Mouse (Mus musculus): ENCODE results near the gene Snx5. TPM values are rescaled to one million over a fixed set of nuclear protein-coding genes. Genes with fewer than 3 reads are reported as not detected.

Gene Snx5
- total RNA-seq, 4 experiments from 2014 or later = 92.5 to 112 (median 101) TPM

DNA sequence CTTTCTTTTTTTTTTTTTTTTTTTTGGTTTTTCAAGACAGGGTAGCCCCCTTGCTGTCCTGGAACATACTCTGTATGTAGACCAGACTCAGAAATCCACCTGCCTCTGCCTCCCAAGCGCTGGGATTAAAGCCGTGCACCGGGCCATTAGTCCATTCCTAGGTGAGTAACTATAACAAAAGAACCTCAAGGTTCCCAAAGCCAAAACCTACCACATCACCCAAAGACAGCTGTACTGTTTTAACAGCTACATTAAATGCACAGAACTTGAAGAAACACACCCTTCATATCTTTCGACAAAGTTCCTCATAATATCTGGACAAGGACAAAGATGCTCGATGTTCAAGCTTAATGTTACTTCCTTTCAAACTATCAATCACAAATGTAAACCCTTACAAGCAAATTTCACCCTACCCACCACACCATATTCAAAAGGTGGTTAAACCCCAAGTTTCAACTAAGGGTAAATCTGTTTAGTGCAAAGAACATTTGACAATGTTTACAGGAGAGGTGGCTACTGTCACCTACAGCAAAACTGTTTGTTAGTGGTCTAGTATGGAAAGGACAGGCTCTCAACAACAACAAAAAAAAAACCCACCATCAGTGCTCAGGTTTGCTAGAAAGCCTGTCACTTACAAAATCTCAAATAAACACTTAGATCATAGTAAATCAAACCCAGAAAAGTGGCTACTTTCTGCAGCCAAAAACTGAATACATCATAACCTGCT is 3.5 kb downstream of the Snx5 start:
- no peak for DNase-seq

- DNase-seq = no peak
Measured at GRCm38 (mm10) chr2:144265916-144266683, 4.6 kb downstream of the Snx5 start.

DNA sequence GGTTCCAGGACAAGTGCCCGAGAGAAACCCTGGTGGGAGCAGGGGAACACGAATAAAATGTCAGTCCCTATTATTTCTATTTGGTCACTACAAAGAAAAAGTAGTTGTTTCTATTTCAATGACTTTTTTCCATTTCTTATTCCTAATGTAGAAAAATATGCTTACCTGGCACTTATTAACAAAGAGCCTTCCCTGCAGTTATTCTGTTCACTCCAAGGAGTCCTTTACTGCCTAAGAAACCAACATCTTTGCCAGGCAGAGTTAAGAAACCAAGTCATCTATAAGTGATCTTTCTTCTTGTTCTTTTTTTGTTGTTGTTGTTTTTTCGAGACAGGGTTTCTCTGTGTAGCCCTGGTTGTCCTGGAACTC is 5.6 kb downstream of the Snx5 start:
- no peak for DNase-seq

DNA sequence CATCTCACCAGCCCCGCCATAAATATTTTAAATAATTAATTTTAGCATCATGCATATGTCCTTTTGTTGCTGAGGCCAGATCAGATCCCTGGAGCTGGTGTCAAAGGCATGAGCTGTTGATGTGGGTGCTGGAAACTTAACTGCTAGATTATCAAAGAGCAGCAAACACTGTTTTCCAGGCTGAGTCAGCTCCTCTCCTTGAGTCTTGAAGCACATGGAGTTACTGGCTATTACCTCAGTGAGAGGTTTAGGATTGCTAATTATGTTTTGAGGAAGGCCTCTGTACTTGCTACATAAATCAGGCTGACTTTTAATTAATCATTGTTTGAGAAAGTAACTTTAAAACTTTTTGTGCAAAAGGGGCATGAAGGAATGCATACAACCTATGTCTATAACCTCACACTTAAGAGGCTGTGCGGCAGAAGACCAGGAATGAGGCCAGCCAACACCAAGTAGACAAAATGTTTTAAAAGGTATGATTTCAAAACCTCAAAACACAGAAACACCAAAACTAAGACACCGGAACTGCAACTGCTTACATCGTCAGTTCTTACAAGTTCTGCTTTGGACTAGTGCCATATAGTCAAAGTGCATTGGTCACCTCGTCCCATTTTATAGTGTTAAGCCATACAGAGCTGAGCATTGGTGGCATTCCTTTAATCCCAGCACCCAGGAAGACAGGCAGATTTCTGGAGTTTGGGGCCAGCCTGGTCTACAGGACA is 6.1 kb downstream of the Snx5 start:
- DNase-seq = no peak

- no peak for DNase-seq
Measured at GRCm38 (mm10) chr2:144262837-144263236, 7.9 kb downstream of the Snx5 start.

DNA sequence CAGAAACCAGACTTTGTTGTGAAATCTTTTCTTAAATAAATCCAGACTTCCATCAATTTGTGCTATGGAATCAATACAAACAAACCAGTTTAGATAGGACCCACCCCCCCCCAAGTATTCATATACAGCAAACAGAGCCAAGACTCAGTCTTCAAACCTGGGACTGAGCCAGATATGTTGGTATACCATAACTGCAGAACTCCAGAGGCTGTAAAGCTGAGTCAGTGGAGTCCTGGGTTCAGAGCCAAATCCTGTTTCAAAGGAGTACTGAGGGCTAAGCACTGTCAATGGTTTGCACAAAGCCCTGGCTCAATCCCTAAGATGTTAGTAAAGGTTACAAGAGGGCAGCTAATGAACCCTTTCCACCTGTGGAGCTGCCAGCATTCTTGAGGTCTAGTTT is 20.6 kb downstream of the Snx5 start:
- no peak for DNase-seq

DNA sequence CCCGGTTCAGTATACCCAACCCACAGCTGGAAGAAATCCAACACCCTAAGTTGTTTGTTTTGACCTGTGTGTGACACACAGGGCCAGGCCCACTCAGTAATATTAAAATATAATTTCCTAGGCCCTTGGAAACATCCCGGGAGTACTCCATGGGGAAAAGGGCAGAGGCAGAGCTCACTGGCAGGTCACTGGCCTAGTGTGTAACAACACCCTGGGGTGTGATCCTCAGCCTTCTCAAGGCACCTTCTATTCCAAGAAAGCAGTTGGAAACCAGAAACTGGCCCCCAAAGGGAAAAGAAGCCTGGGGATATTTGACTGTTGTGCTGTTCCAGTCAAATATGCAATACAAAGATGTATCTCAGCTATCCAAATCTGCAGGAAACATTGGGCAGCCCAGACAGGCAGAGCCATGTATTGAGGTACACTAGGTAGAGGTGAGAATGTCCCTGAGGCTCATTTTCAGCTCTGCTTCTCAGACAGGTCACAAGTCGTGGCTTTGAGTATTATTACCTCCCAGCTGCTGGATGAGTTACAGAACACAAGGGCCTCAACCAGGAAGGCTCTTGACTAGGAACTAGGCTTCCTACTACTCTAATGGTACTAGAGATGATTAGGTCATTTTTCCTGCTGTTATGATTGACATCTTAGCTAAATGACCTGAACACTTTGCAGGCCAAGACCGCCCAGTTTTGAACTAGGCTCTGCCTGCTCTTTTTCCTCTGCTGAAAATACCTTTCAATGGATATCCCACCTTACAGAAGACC is 21.9 kb downstream of the Snx5 start:
- DNase-seq = no peak

DNA sequence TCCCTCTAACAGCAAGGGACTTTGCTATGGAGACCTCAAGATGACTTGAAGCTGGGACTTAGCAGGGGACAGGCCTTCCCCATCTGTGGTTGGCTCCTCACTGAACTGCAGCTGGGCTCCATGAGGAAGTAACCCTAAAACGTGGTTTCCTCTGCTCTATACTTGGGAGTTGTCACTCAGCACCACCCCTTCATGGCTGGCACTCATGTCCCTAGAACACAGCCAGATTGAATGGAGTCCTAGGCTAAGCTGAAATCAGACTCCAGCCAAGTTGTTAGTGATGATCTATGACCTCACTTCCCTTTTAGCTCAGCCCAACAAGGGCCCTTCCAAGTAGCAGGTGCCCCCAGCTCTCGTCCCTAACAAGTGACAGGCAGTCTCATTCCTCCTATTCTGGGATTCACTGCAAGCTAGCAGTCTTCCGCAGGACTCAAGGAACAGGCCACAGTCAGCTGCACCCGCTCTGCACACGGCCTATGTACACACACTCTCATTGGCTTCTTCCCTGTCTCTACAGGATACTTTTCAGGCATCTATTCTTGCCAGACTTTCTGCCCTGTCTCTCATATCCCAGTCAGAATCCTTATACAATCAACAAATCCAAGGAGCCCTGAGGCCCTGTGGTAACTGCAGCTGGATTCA is 23.2 kb downstream of the Snx5 start:
- DNase-seq = no peak

DNA sequence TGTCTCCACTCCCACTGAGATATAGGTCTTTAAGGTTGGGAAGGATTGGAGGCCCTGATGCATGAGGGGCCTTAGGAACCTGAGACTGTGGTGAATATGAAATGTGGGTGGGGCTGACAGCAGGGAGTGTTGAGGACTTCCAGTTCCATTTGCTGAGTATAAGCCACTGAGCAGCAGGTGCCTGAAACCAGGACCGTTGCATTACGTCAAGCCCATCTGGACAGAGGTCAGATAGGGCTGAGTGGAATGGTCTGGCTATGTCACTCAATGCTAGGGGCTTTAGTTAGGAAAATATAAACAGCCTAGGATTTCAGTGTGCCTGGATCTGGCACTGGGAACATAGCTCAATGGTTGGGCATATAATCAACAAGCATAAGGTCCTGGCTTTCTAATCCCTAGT is 24.4 kb downstream of the Snx5 start:
- no peak for DNase-seq

DNA sequence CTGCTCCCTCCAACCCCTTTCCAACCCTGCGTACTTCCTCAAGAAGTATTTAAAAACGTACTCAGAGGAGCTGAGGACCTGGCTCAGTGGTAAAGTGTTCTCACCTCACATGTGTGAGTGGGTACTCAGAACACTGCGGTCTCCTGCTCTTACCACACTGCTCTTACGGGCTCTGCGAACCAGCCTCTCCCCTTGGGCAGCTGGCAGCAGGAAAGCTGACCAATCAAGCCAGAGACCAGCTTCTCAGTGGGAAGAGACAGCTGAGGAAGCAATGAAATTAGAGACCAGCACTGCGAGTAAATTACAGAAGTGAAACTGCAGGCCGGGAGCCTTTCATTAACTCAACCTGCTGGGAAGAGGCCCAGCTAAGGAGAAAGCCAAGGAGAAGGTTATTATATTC is 25.2 kb downstream of the Snx5 start:
- no peak for DNase-seq

GRCm38 (mm10) chr2:144240095-144240899 is 30.4 kb downstream of the Snx5 start:
- DNase-seq = no peak

DNA sequence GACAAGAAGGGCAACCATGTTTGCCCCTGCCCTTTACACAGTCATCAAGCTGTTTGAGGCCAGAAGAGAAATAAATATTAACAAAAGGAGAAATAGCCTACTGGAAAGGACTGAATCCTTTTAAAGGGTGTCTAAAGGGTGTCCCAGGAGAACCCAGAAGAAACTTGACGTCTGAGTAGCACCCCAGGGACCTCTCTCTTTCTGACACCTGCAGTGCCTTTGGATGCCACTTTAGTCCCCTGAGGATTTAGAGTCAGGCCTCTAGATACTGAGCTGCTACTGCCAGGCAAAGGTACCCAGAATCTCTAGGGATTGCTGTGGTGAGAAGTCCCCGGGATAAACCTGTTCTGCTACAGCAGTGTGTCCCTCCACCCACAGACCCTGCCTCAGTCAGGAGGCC is 31.4 kb downstream of the Snx5 start:
- no peak for DNase-seq

GRCm38 (mm10) chr2:144238341-144238740 is 32.4 kb downstream of the Snx5 start:
- no peak for DNase-seq

- no peak for DNase-seq
Measured at GRCm38 (mm10) chr2:144236791-144237584, 33.7 kb downstream of the Snx5 start.

GRCm38 (mm10) chr2:144235776-144236175 is 34.9 kb downstream of the Snx5 start:
- DNase-seq = no peak

GRCm38 (mm10) chr2:144233534-144233933 is 37.2 kb downstream of the Snx5 start:
- no peak for DNase-seq

GRCm38 (mm10) chr2:144231115-144231514 is 39.6 kb downstream of the Snx5 start:
- no peak for DNase-seq

- DNase-seq = no peak
Measured at GRCm38 (mm10) chr2:144230498-144230897, 40.2 kb downstream of the Snx5 start.

DNA sequence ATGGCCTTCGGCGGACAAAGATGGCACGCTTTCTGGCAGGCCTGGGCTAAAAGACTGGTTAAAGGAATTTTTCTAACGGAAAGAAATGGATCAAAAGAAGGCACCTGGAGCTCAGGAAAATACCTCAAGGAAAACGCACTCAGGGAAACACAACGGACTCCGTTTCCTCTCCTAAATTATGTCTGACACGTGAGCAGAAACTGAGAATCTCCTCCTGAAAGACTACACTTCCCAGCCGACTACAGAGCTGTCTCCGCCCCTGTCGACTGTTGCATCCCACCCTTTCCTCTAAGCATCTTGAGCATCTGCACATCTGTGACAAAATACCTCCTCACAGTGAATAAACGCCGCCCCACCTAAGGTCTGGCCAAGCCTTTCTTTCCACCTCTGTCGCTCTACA is 41.1 kb downstream of the Snx5 start:
- DNase-seq = no peak
